Mouse (Mus musculus) retina, embryonic 14.5 days (tissue): Measurements from ENCODE around the gene Mettl26.
A peak's percentile ranks its signal among the peaks of the same experiment; 100 is the strongest.

Experiments
- DNase-seq: peaks from one replicate; pipeline ENCODE4 v3.0.0-alpha.2; 2015; ENCODE audit warnings: low spot score

Gene Mettl26

GRCm38 (mm10) chr17:25874721-25875170 lies at the start of gene Mettl26:
Mettl26 (plus strand) TSS chr17:25875074.
- DNase-seq = peak; percentile 94

- no peak for DNase-seq
Observed at GRCm38 (mm10) chr17:25825311-25825710, 49.6 kb upstream of the Mettl26 start.

- DNase-seq = no peak
Observed at GRCm38 (mm10) chr17:25825984-25826570, 48.8 kb upstream of the Mettl26 start.

GRCm38 (mm10) chr17:25827011-25827410 lies 47.9 kb upstream of the Mettl26 start:
- DNase-seq = no peak

- no peak for DNase-seq
Observed at GRCm38 (mm10) chr17:25827546-25828222, 47.2 kb upstream of the Mettl26 start.

GRCm38 (mm10) chr17:25828223-25828594 lies 46.7 kb upstream of the Mettl26 start:
- no peak for DNase-seq

- peak; percentile 85 for DNase-seq
Observed at GRCm38 (mm10) chr17:25828712-25829557, 45.9 kb upstream of the Mettl26 start, which contains the start of gene Jmjd8. Jmjd8 (plus strand) TSS chr17:25828867.

- DNase-seq = no peak
Observed at GRCm38 (mm10) chr17:25829558-25830017, 45.3 kb upstream of the Mettl26 start.

- DNase-seq = no peak
Observed at GRCm38 (mm10) chr17:25830200-25830753, 44.6 kb upstream of the Mettl26 start.

GRCm38 (mm10) chr17:25830806-25831431 lies 44.0 kb upstream of the Mettl26 start:
- DNase-seq = no peak

- DNase-seq = no peak
Observed at GRCm38 (mm10) chr17:25831451-25832281, 43.2 kb upstream of the Mettl26 start.

- peak; percentile 100 for DNase-seq
Observed at GRCm38 (mm10) chr17:25832436-25833290, 42.2 kb upstream of the Mettl26 start.

- peak; percentile 92 for DNase-seq
Observed at GRCm38 (mm10) chr17:25833291-25833663, 41.6 kb upstream of the Mettl26 start, which contains the start of gene Stub1. Stub1 (minus strand) TSS chr17:25833404.

- DNase-seq = no peak
Observed at GRCm38 (mm10) chr17:25833961-25834594, 40.8 kb upstream of the Mettl26 start.

- DNase-seq = no peak
Observed at GRCm38 (mm10) chr17:25834595-25835222, 40.2 kb upstream of the Mettl26 start.

GRCm38 (mm10) chr17:25835301-25835700 lies 39.6 kb upstream of the Mettl26 start:
- DNase-seq = no peak

GRCm38 (mm10) chr17:25835816-25836215 lies 39.1 kb upstream of the Mettl26 start:
- DNase-seq = no peak

GRCm38 (mm10) chr17:25836397-25837075 lies 38.3 kb upstream of the Mettl26 start:
- no peak for DNase-seq
